Mouse (Mus musculus): ENCODE data around the gene Efs. TPM values are rescaled to one million over a fixed set of nuclear protein-coding genes. Genes with fewer than 3 reads are reported as not detected.
"Not testable (repeated sequence)": the region's sequence is repeated elsewhere in the genome, so short reads cannot be mapped to it uniquely, and the experiment has no call there.

Efs gene
- polyA plus RNA-seq, 1 experiment = 48.3 TPM

DNA sequence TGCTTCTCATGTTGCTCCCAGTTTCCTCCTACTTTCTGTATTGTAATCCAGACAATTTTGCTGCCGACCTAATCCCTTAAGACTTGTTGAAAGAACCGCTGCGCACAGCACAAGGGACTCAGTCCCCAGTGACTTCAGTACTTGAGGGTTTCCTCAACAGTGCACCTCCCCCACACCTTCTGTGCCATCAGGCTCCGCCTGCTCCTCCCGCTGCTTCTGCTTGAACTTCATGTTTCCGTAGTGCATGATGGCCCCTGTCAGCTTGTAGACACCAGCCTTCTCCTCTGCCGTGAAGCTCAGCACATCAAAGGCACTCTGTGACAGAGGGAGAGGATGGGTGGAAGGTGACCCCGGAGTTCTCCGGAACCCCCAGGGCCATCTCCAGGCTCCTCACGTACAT is 34.8 kb upstream of the Efs start:
- TF ChIP-seq EP300 (IDR thresholded peaks at IDR 0.05; ENCODE audit: insufficient read depth, low read depth, low read length) (no peak), CTCF (IDR thresholded peaks at IDR 0.05; ENCODE audit: low read depth, low read length) (no peak), POLR2A (IDR thresholded peaks at IDR 0.05; ENCODE audit: insufficient read depth, low read length) (no peak)

GRCm38 (mm10) chr14:54959853-54960613 is 34.1 kb upstream of the Efs start:
- not testable (repeated sequence) for H3K4me1 ChIP-seq (ENCODE audit: control insufficient read depth, insufficient read depth, low read length); H3K4me3 ChIP-seq (ENCODE audit: low read depth, low read length); H3K27ac ChIP-seq (ENCODE audit: insufficient read depth, low read length); H3K27me3 ChIP-seq (ENCODE audit: control insufficient read depth, insufficient read depth, low read length, poor library complexity, severe bottlenecking); H3K36me3 ChIP-seq (ENCODE audit: control insufficient read depth, insufficient read depth, low read length, poor library complexity, severe bottlenecking); H3K9me3 ChIP-seq (replicated peaks; ENCODE audit: control insufficient read depth, insufficient read depth, low read length, poor library complexity, severe bottlenecking); H3K9ac ChIP-seq (ENCODE audit: low read depth, poor library complexity, severe bottlenecking)

More for the DNA sequence above, 34.8 kb upstream of the Efs start:
- Histone ChIP-seq H3K36me3 (ENCODE audit: control insufficient read depth, insufficient read depth, low read length, poor library complexity, severe bottlenecking) (no peaks in the 10 kb centered on the region), H3K27ac (ENCODE audit: insufficient read depth, low read length) (no peak overlapping the region), H3K4me3 (ENCODE audit: low read depth, low read length) (no peak overlapping the region), H3K27me3 (ENCODE audit: control insufficient read depth, insufficient read depth, low read length, poor library complexity, severe bottlenecking) (no peaks in the 10 kb centered on the region), H3K9me3 (replicated peaks; ENCODE audit: control insufficient read depth, insufficient read depth, low read length, poor library complexity, severe bottlenecking) (no peaks in the 10 kb centered on the region), H3K4me1 (ENCODE audit: control insufficient read depth, insufficient read depth, low read length) (no peaks in the 10 kb centered on the region), H3K9ac (ENCODE audit: low read depth, poor library complexity, severe bottlenecking) (no peak overlapping the region)

- Histone ChIP-seq H3K9me3 (replicated peaks; ENCODE audit: control insufficient read depth, insufficient read depth, low read length, poor library complexity, severe bottlenecking) (no peaks in the 10 kb centered on the region), H3K27me3 (ENCODE audit: control insufficient read depth, insufficient read depth, low read length, poor library complexity, severe bottlenecking) (no peaks in the 10 kb centered on the region), H3K27ac (ENCODE audit: insufficient read depth, low read length) (no peak overlapping the region), H3K4me3 (ENCODE audit: low read depth, low read length) (no peak overlapping the region), H3K36me3 (ENCODE audit: control insufficient read depth, insufficient read depth, low read length, poor library complexity, severe bottlenecking) (no peaks in the 10 kb centered on the region), H3K4me1 (ENCODE audit: control insufficient read depth, insufficient read depth, low read length) (no peaks in the 10 kb centered on the region), H3K9ac (ENCODE audit: low read depth, poor library complexity, severe bottlenecking) (no peak overlapping the region)
- no peak for TF ChIP-seq EP300 (IDR thresholded peaks at IDR 0.05; ENCODE audit: insufficient read depth, low read depth, low read length)
- no peak for TF ChIP-seq CTCF (IDR thresholded peaks at IDR 0.05; ENCODE audit: low read depth, low read length)
- TF ChIP-seq POLR2A (IDR thresholded peaks at IDR 0.05; ENCODE audit: insufficient read depth, low read length) = no peak
Measured at GRCm38 (mm10) chr14:54959197-54959596, 33.3 kb upstream of the Efs start.

DNA sequence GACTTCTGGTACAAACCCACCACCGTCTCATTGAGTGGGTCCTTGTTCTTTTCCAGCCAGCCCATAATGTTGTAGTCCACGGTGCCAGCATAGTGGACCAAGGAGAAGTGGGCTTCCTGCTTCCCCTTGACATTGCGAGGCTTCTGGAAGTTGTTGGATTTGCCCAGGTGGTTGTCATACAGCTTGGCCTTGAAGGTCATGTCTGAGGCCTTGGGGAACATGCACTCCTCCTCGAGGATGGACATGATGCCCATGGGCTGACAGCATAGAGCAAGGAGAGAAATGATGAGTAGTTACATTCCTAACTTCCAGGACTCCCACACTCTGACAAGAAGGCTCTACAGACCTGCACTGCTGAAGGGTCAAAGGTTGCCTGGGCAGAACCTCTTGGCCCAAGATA is 32.6 kb upstream of the Efs start:
- Histone ChIP-seq H3K4me3 (ENCODE audit: low read depth, low read length) (no peak overlapping the region), H3K9me3 (replicated peaks; ENCODE audit: control insufficient read depth, insufficient read depth, low read length, poor library complexity, severe bottlenecking) (no peaks in the 10 kb centered on the region), H3K27me3 (ENCODE audit: control insufficient read depth, insufficient read depth, low read length, poor library complexity, severe bottlenecking) (no peaks in the 10 kb centered on the region; the same call in 1 of the 2 replicates), H3K27ac (ENCODE audit: insufficient read depth, low read length) (no peak overlapping the region), H3K9ac (ENCODE audit: low read depth, poor library complexity, severe bottlenecking) (no peak overlapping the region), H3K4me1 (ENCODE audit: control insufficient read depth, insufficient read depth, low read length) (no peaks in the 10 kb centered on the region), H3K36me3 (ENCODE audit: control insufficient read depth, insufficient read depth, low read length, poor library complexity, severe bottlenecking) (no peaks in the 10 kb centered on the region)
- no peak for TF ChIP-seq POLR2A (IDR thresholded peaks at IDR 0.05; ENCODE audit: insufficient read depth, low read length)
- TF ChIP-seq EP300 (IDR thresholded peaks at IDR 0.05; ENCODE audit: insufficient read depth, low read depth, low read length) = no peak
- TF ChIP-seq CTCF (IDR thresholded peaks at IDR 0.05; ENCODE audit: low read depth, low read length) = no peak

GRCm38 (mm10) chr14:54956533-54956932 is 30.6 kb upstream of the Efs start:
- Histone ChIP-seq H3K4me1 (ENCODE audit: control insufficient read depth, insufficient read depth, low read length) (no peaks in the 10 kb centered on the region), H3K9me3 (replicated peaks; ENCODE audit: control insufficient read depth, insufficient read depth, low read length, poor library complexity, severe bottlenecking) (no peaks in the 10 kb centered on the region), H3K4me3 (ENCODE audit: low read depth, low read length) (no peak overlapping the region), H3K27me3 (ENCODE audit: control insufficient read depth, insufficient read depth, low read length, poor library complexity, severe bottlenecking) (no peaks in the 10 kb centered on the region; the same call in 1 of the 2 replicates), H3K9ac (ENCODE audit: low read depth, poor library complexity, severe bottlenecking) (no peak overlapping the region), H3K27ac (ENCODE audit: insufficient read depth, low read length) (no peak overlapping the region), H3K36me3 (ENCODE audit: control insufficient read depth, insufficient read depth, low read length, poor library complexity, severe bottlenecking) (no peaks in the 10 kb centered on the region)
- no peak for TF ChIP-seq POLR2A (IDR thresholded peaks at IDR 0.05; ENCODE audit: insufficient read depth, low read length)
- no peak for TF ChIP-seq CTCF (IDR thresholded peaks at IDR 0.05; ENCODE audit: low read depth, low read length)

GRCm38 (mm10) chr14:54955481-54955880 is 29.6 kb upstream of the Efs start:
- no peak overlapping the region for H3K9ac ChIP-seq (ENCODE audit: low read depth, poor library complexity, severe bottlenecking)
- no peak for TF ChIP-seq POLR2A (IDR thresholded peaks at IDR 0.05; ENCODE audit: insufficient read depth, low read length)
- TF ChIP-seq EP300 (IDR thresholded peaks at IDR 0.05; ENCODE audit: insufficient read depth, low read depth, low read length) = no peak
- TF ChIP-seq CTCF (IDR thresholded peaks at IDR 0.05; ENCODE audit: low read depth, low read length) = no peak
- no peaks in the 10 kb centered on the region; the same call in 1 of the 2 replicates for H3K27me3 ChIP-seq (ENCODE audit: control insufficient read depth, insufficient read depth, low read length, poor library complexity, severe bottlenecking)
- H3K9me3 ChIP-seq (replicated peaks; ENCODE audit: control insufficient read depth, insufficient read depth, low read length, poor library complexity, severe bottlenecking) = no peaks in the 10 kb centered on the region
- no peak overlapping the region for H3K4me3 ChIP-seq (ENCODE audit: low read depth, low read length)
- H3K36me3 ChIP-seq (ENCODE audit: control insufficient read depth, insufficient read depth, low read length, poor library complexity, severe bottlenecking) = no peaks in the 10 kb centered on the region
- H3K4me1 ChIP-seq (ENCODE audit: control insufficient read depth, insufficient read depth, low read length) = no peaks in the 10 kb centered on the region
- no peak overlapping the region for H3K27ac ChIP-seq (ENCODE audit: insufficient read depth, low read length)
